Mouse (Mus musculus) embryo, embryonic 9.5 days (tissue): ENCODE data around the gene Try10.
"Not testable (repeated sequence)": the region's sequence is repeated elsewhere in the genome, so short reads cannot be mapped to it uniquely, and the experiment has no call there.

Source experiments
- DNase-seq: peaks from one replicate; pipeline ENCODE4 v3.0.0-alpha.2; 2017; ENCODE audit errors: extremely low spot score

Gene Try10

GRCm38 (mm10) chr6:41353932-41354331 lies at the start of gene Try10:
TSS of gene Try10 (plus strand) at chr6:41354105.
- DNase-seq, result no peak

GRCm38 (mm10) chr6:41316741-41317140 lies 37.2 kb upstream of the Try10 start, which contains the start of gene Try5:
TSS of gene Try5 (minus strand) at chr6:41316841.
- not testable (repeated sequence) for DNase-seq

- DNase-seq, result not testable (repeated sequence)
Observed at GRCm38 (mm10) chr6:41373772-41374171, 19.9 kb downstream of the Try10 start.

- DNase-seq, result not testable (repeated sequence)
Observed at GRCm38 (mm10) chr6:41377578-41377977, 23.7 kb downstream of the Try10 start, which contains the start of gene Prss3. TSS of gene Prss3 (minus strand) at chr6:41377678.

DNA sequence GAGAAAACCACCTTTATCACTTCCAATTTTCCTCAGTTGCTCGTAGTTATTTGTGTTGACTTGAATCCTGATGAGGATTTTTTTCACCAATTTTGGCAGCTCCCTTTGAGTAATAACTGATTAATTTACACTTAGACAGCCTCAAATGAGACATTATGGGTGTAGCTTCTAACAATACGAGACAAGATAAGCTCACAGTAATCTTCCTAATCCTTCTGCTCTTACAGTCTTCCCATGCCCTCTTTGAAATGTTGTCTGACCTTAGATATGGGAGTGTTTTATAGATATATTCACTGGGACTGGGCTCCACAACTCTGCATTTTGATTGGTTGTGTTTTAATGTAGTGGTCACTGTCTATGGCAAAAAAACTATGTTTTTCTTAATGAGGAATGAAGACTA lies 32.9 kb downstream of the Try10 start:
- DNase-seq, result no peak

- not testable (repeated sequence) for DNase-seq
Observed at GRCm38 (mm10) chr6:41391640-41392039, 37.7 kb downstream of the Try10 start.

- DNase-seq, result not testable (repeated sequence)
Observed at GRCm38 (mm10) chr6:41392056-41392455, 38.2 kb downstream of the Try10 start, which contains the start of gene Gm5771. TSS of gene Gm5771 (plus strand) at chr6:41392356.
